Mouse (Mus musculus) stomach, postnatal 0 days (tissue): ENCODE measurements around the gene Kcnh6.

Experiments used
- CTCF ChIP-seq: IDR thresholded peaks from 2 replicates; pipeline ENCODE4 v1.5.1; 2016; ENCODE audit warnings: antibody characterized with exemption, low read depth, mild to moderate bottlenecking, moderate library complexity
- EP300 ChIP-seq: optimal IDR thresholded peaks from 2 replicates; pipeline ENCODE3; 2016; ENCODE audit warnings: antibody characterized with exemption

- TF ChIP-seq CTCF (no peak), EP300 (no peak)
These were observed 39.0 kb upstream of the Kcnh6 start for GRCm38 (mm10) chr11:105968948-105969347.
